Mouse (Mus musculus) midbrain, embryonic 11.5 days (tissue): Measurements from ENCODE around the gene Sept9. TPM values are rescaled to one million over a fixed set of nuclear protein-coding genes. Genes with fewer than 3 reads are reported as not detected.
"Not testable (repeated sequence)": the region's sequence is repeated elsewhere in the genome, so short reads cannot be mapped to it uniquely, and the experiment has no call there.

Experiments
- ATAC-seq: fragments of 200-750 bp; cut with Nextera tagmentation; 2 replicates; pipeline ENCODE4 v1.8.0; 2017; ENCODE audit warnings: moderate TSS enrichment, moderate library complexity; ENCODE audit not compliant: low FRiP score
- DNase-seq: peaks from one replicate; pipeline ENCODE4 v3.0.0; 2015; ENCODE audit warnings: low spot score; ENCODE audit errors: missing footprints
- H3K27ac ChIP-seq: fragments of 300-500 bp; sonication (generic); 2 replicates; pipeline ENCODE4 v1.5.1; 2014; ENCODE audit warnings: low read depth, low read length
- H3K27me3 ChIP-seq: fragments of 300-500 bp; sonication (generic); 2 replicates; pipeline ENCODE4 v1.6.1; 2014; ENCODE audit warnings: mild to moderate bottlenecking, low read length, moderate library complexity, mixed read lengths; ENCODE audit not compliant: control insufficient read depth, insufficient read depth
- H3K36me3 ChIP-seq: fragments of 300-500 bp; sonication (generic); 2 replicates; pipeline ENCODE4 v1.6.1; 2014; ENCODE audit warnings: mild to moderate bottlenecking, low read length, moderate library complexity, mixed read lengths; ENCODE audit not compliant: control insufficient read depth, insufficient read depth
- H3K4me1 ChIP-seq: fragments of 300-500 bp; sonication (generic); 2 replicates; pipeline ENCODE4 v1.6.1; 2014; ENCODE audit warnings: low read length; ENCODE audit not compliant: control insufficient read depth, insufficient read depth
- H3K4me2 ChIP-seq: fragments of 300-500 bp; sonication (generic); 2 replicates; pipeline ENCODE4 v1.6.1; 2014; ENCODE audit warnings: mild to moderate bottlenecking, moderate library complexity
- H3K4me3 ChIP-seq: fragments of 300-500 bp; sonication (generic); 2 replicates; pipeline ENCODE4 v1.5.1; 2014; ENCODE audit warnings: low read depth, low read length
- H3K9ac ChIP-seq: fragments of 300-500 bp; sonication (generic); 2 replicates; pipeline ENCODE4 v1.6.1; 2014; ENCODE audit warnings: low read length
- H3K9me3 ChIP-seq: fragments of 300-500 bp; sonication (generic); 2 replicates; pipeline ENCODE4 v1.6.1; 2016; ENCODE audit warnings: low read length; ENCODE audit not compliant: control insufficient read depth
- WGBS: fragments of 180-500 bp; shearing (Covaris S2); extraction: QIAGEN DNeasy Blood & Tissue Kit; methylation state at CpG from one replicate; pipeline ENCODE4 v1.1.7; 2014; 5-methylcytosine and 5-hydroxymethylcytosine counted together
- polyA plus RNA-seq: library from polyadenylated mRNA; unstranded; fragments of >200 nt; fragmentation: Nextera tagmentation; extraction: Ambion mirVana; gene quantifications from 2 replicates; pipeline ENCODE4 v1.2.1, GENCODE M21; 2014

Sept9 gene
- polyA plus RNA-seq, 1 experiment from 2014 or later, result 152 TPM

DNA sequence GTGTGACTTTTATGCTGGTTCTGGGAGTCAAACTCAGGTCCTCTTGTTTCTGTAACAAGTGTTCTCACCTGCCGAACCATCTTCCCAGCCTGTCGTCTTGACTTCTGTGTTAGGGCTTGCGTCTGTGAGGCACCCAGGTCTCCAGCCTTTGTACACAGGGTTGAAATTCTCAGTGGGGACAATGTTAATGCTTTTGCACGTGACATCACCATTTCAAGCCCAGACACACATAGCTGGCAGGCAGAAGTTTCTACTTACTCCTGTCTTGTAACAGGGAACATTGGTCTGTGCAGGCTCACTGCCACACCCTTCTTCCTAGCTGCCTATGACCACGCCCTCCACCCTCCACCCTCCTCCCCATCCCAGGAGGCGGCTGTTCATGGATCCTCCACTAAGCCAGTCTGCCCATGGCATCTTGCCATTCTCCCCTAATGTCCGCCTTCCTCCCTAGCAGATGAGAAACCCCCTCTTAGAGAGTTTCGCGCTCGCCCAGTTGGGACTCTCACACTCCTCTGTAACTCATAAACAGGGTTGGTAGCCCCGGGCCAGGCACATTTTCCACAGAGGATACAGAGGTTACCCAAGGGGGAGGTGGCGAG, 124.6 kb downstream of the Sept9 start:
- ATAC-seq, result no peak
- no peak overlapping the region for H3K27ac ChIP-seq
- H3K9ac ChIP-seq, result no peak overlapping the region
- peaks cover 24% of the 10 kb centered on the region for H3K4me1 ChIP-seq
- H3K9me3 ChIP-seq, result no peaks in the 10 kb centered on the region
- no peak overlapping the region for H3K4me2 ChIP-seq
- H3K27me3 ChIP-seq, result no peaks in the 10 kb centered on the region
- WGBS, result 82% methylated on average over 12 of the region's 12 CpGs
- no peak overlapping the region for H3K4me3 ChIP-seq
- H3K36me3 ChIP-seq, result no peaks in the 10 kb centered on the region
- DNase-seq, result no peak

DNA sequence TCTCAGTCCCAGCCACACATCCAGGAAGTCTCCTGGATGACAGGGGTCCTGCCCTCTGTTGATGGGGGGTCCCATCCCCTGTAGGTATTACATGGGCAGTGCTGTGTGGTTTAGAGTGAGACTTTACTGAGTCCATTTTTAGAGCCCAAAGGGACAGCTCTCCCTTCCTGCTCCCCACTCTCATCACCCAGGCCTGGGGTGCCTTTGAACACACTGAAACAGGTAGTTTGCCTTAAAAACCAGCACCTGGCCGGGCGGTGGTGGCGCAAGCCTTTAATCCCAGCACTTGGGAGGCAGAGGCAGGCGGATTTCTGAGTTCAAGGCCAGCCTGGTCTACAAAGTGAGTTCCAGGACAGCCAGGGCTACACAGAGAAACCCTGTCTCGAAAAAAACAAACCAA, 125.3 kb downstream of the Sept9 start:
- H3K9me3 ChIP-seq, H3K36me3 ChIP-seq, ATAC-seq, H3K4me2 ChIP-seq, H3K4me3 ChIP-seq, DNase-seq, H3K27ac ChIP-seq, H3K27me3 ChIP-seq, H3K9ac ChIP-seq: not testable (repeated sequence)
- WGBS, result 92% methylated on average over 5 of the region's 5 CpGs
- H3K4me1 ChIP-seq, result peaks cover 20% of the 10 kb centered on the region

DNA sequence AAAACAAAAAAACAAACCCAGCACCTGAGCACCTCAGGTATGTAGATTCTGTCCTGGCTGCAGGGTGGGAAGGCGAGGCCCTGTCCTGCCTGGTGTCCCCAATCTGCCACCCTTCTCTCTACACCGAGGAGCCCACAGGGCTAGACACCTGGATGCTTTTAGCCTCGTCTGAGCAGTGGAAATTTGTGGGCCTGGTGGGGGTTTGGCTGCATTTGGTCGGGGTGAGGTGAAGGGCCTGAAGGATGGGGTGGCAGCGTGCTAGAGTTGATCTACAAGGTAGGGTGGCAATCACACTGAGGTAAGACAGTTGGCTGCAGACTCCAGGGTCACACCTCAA, 125.6 kb downstream of the Sept9 start:
- no peak overlapping the region for H3K4me2 ChIP-seq
- H3K4me3 ChIP-seq, result no peak overlapping the region
- H3K4me1 ChIP-seq, result peaks cover 16% of the 10 kb centered on the region
- ATAC-seq (no peak), DNase-seq (no peak)
- no peak overlapping the region for H3K9ac ChIP-seq
- WGBS, result 82% methylated on average over 5 of the region's 5 CpGs
- H3K27ac ChIP-seq, result no peak overlapping the region
- H3K27me3 ChIP-seq, result no peaks in the 10 kb centered on the region
- no peaks in the 10 kb centered on the region for H3K36me3 ChIP-seq
- H3K9me3 ChIP-seq, result no peaks in the 10 kb centered on the region

DNA sequence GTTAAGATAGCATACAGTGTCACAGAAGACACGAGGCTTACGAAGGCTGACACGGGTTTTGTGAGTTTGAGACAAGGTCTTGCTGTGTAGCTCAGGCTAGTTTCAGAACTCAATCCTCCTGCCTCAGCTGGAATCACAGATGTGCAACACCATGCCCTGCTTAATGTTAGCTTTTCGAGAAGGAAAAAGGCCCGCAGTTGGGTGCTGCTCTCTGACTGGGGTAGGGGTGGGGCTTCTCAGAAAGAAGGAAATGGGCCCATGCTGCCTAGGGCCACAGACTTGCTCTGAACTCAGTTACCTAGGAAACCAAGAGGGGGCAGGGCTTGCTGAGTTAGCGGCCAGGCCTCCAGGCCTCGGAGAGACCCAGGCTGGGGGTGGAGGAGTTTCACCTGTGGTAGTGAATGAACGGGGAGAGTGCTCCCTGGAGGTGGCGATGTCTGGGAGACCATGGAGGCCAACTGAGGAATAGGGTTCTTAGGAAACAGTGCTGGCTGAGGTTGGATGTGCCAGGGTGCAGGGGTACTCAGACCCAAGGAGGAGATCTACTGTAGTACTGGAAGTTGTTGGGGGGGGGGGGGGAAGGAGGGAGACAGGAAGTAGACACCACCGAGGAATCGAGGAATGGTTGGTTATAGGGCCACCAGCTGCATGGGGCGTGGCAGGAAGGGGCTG, 126.1 kb downstream of the Sept9 start:
- ATAC-seq (no peak), DNase-seq (no peak)
- Histone ChIP-seq H3K27ac (no peak overlapping the region), H3K27me3 (no peaks in the 10 kb centered on the region), H3K4me3 (no peak overlapping the region), H3K4me1 (peaks cover 16% of the 10 kb centered on the region), H3K36me3 (no peaks in the 10 kb centered on the region), H3K4me2 (no peak overlapping the region), H3K9ac (no peak overlapping the region), H3K9me3 (no peaks in the 10 kb centered on the region)
- WGBS, result 36% methylated on average over 12 of the region's 12 CpGs

DNA sequence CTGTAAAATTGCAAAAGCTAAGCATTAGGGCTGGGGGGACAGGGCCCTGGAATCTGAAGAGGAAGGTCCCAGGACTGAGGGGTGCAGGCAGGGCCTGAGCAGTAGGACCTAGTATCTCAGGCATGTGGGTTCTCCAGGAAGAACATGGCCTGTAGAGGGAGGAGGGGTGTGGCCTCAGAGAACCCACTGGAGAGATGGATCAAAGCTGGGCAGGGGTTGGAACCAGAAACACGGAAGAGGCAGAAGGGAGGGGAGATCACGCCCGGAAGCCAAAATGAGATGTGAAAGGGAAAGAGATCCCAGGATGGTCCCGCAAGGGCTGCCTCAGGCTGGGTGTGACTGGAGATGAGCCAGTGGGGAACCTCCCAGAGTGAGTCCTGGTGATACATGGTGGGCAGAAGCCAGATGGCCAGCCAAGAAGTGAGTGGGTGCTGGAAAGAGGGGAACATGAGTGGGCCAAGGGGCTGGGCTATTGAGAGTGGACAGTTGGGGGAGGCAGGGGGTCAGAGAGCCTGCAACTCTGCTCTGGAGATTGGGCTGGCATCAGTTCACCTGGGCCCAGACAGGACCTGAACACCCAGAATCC, 126.8 kb downstream of the Sept9 start:
- H3K27ac ChIP-seq, result no peak overlapping the region
- H3K4me1 ChIP-seq, result peaks cover 23% of the 10 kb centered on the region
- H3K4me3 ChIP-seq, result no peak overlapping the region
- WGBS, result 73% methylated on average over 4 of the region's 4 CpGs
- H3K27me3 ChIP-seq, result no peaks in the 10 kb centered on the region
- no peak for ATAC-seq
- no peak for DNase-seq
- H3K9ac ChIP-seq, result no peak overlapping the region
- no peaks in the 10 kb centered on the region for H3K9me3 ChIP-seq
- no peaks in the 10 kb centered on the region for H3K36me3 ChIP-seq
- no peak overlapping the region for H3K4me2 ChIP-seq

DNA sequence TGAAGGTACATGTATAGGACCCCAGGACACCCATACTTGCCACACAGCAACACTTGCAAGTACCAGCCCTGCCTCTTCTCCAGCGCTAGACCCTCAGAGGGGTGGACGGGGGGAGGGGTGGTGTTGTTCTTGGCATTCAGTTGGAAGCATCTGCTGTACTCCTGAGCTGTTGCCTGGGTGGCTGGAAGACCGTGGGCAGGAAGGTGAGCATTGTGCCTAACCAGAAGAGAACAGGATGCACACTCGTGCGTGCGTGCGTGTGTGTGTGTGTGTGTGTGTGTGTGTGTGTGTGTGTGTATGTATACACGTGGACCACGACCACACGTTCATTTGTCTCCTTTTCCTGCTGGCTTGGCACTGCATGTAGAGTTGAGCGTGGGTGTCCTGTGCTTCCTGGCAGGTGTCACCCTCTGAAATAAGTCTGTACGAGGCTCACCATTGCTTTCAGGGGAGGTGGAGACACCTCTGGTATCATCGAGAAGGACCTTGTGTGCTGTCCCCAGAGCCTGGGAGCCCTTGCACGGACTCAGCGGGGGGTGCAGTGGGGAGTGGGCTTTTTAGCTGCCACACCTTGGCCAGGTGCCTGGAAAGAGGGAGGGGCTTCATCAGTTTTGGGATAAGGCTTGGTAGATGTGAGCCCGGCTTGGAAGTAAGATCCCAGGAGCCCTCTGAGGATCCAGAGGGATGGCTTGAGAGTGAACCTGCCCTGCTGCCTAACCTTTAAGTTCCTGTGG, 127.6 kb downstream of the Sept9 start:
- ATAC-seq, result no peak
- no peak overlapping the region for H3K27ac ChIP-seq
- no peaks in the 10 kb centered on the region for H3K9me3 ChIP-seq
- peaks cover 31% of the 10 kb centered on the region for H3K4me1 ChIP-seq
- H3K4me3 ChIP-seq, result no peak overlapping the region
- DNase-seq, result no peak
- no peak overlapping the region for H3K4me2 ChIP-seq
- no peaks in the 10 kb centered on the region for H3K36me3 ChIP-seq
- WGBS, result 74% methylated on average over 16 of the region's 16 CpGs
- no peak overlapping the region for H3K9ac ChIP-seq
- H3K27me3 ChIP-seq, result no peaks in the 10 kb centered on the region

DNA sequence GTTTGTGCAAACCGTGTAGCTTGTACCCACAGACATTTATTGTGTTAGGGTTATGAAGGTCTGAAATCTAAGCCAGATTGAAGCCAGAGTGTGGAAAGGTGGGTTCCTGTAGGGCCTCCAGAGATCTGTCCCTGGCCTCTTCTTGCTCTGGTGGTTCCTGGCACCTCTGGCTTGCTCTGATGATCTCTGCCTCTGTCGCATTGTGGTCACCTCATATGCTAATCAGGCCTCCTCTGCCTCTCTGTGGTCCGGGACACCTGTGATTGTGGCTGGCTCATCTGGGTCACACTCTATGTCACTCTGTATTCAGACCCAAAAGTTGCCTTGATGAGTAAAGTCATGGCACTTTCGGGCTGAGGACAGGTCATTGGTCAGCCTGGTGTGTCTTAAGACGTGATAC, 128.2 kb downstream of the Sept9 start:
- Histone ChIP-seq H3K27me3 (no peaks in the 10 kb centered on the region), H3K4me1 (peaks cover 31% of the 10 kb centered on the region), H3K9me3 (no peaks in the 10 kb centered on the region), H3K9ac (no peak overlapping the region), H3K4me2 (no peak overlapping the region), H3K27ac (no peak overlapping the region), H3K4me3 (no peak overlapping the region), H3K36me3 (no peaks in the 10 kb centered on the region)
- DNase-seq (no peak), ATAC-seq (no peak)
- 82% methylated on average over 5 of the region's 5 CpGs for WGBS

DNA sequence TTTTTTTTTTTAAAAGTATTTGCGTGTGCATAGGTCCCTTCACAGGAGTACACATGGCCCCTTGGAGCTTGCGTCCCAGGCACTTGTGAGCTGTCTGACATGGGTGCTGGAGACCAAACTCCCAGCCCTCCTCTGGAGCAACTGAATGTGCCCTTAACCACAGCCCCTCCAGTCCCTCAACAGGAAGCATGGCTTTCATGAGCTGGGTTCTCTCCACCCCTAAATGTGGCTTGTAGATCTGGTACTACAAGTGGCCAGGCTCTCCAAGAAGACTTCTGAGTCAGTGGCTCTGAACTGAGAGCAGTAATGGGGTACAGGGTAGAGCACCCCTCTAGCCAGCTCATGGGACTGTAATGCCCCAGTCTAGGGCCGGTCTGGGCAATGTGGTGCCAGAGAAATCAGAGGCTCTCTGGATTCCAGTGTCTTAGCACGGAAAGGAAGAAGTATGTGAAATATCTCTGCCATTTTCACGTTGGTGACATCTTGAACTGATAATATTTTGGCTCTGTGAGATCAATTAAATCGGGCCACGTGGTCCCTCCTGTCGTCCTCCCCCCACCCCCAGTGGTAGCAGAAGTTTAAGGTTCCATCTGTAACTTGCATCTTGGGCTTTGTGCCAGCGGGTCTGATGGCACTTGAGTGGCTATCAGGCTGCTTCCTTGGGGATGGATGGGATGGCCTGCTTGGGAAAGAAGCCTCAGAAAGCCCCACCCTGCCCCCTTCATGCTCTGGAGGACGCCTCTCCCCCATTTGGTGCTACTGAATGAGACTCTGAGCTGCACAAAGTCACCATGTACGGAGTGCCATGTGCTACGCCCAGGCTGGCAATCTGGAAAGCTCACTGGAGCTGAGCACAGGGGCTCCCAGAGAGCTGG, 130.9 kb downstream of the Sept9 start:
- peak overlapping the region; percentile 95; the same call in 1 of the 2 replicates for H3K9ac ChIP-seq
- WGBS, result 74% methylated on average over 12 of the region's 12 CpGs
- peak overlapping the region; percentile 84; the same call in 1 of the 2 replicates for H3K4me2 ChIP-seq
- no peaks in the 10 kb centered on the region for H3K36me3 ChIP-seq
- H3K4me3 ChIP-seq, result no peak overlapping the region
- H3K4me1 ChIP-seq, result peaks cover 51% of the 10 kb centered on the region
- no peaks in the 10 kb centered on the region for H3K27me3 ChIP-seq
- ATAC-seq, result no peak
- H3K9me3 ChIP-seq, result no peaks in the 10 kb centered on the region
- H3K27ac ChIP-seq, result peak overlapping the region; percentile 27; the same call in 1 of the 2 replicates
- no peak for DNase-seq
